Mouse (Mus musculus): ENCODE data around the gene Lat.
A peak's percentile ranks its signal among the peaks of the same experiment; 100 is the strongest.

Lat gene

DNA sequence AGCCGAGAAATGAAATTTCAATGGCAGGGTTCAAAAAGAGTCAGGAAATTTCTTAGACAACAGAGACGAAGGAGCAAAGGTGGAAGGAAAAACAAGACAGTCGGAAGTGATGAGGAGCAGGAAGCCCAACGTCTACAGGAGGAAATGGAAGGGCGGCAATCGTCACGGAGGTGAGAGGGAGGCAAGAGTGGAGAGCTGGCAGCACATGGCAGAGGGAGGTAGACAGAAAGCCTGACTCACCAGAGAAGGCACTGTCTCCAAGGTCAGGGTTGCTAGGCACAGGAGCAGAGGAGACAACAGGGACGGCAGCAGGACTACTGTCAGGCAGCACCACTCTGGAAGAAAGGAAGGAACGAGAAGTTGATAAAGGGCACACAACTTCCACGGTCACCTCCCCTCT, 1.7 kb downstream of the Lat start:
- DNase-seq (ENCODE audit: low spot score in 2 of 2) = no peak

DNA sequence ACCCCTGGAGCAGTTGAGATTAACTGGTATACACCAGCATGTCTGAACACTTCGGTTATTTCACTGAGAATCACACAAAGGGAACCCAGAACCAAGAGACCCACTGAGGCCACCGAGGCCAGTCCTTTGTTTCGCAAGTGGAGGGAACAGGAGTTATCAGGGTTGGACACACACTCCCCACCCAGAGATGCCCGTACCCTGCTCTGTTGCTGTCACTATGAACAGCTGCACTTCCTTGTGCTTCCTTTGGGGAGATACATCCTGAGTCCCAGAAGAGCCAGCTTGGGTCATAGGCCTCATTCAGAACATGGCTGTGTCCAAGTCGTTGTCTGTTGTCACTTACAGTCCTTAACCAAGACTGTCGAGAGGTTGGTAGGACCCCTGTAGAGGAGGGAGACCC, 6.3 kb downstream of the Lat start:
- DNase-seq (ENCODE audit: low spot score in 2 of 2) = no peak

DNA sequence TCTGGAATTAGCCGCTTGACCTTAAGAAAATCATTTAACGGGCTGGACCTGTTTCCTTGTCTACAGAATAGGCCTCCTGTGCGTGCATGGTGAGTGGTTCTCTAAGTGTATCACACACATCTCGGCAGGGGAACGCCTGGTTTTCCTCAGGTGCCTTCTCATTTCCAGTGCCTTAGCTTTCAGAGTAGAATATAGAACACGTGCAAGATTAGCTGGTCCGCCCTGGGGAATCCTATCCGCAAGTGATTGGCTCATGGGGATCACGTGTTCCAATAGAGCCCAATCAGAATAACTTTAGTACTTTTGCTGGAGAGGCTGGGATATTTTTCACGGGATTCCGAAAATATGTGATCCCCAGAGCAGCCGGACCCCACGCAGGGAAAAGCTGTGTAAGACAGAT, 10.3 kb downstream of the Lat start:
- DNase-seq (ENCODE audit: low spot score in 2 of 2) = no peak

DNA sequence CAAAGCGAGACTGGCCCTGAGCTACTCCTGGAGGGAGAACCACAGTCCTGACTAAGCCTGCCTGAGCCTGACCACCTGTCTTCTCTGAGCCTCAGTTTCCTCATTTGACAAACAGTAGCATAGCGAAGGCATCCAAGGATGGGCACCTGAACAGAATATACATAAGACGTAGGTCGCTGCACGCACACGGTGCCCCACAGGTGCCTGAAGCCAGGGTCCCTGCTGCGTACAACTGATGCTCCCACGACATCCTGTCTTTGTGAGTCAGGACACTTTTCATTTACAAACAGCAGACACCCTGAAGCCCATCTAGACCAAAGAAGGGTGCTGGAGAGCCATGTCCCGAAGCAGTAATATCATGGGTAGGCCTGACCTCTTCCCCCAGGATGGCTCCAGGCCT, 11.0 kb downstream of the Lat start:
- no peak for DNase-seq (ENCODE audit: low spot score in 2 of 2)

DNA sequence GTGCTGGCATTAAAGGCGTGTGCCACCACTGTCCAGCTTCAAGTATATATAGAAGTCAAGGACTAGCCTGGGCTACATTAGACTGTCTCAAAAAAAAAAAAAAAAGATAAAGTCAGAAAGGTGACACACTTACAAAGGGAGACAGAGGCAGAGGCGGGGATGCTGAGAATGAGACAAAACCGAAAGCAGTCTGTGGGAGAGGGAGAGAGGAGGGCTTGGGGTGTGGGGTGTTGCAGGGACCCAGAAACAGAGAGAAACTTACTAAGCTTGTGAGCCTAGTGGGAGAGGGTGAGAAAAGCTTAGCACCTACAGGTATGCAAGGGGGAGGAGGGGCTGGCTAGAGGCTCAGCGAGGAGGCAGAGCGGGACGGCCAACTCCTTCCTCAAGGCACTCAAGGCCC, 11.5 kb downstream of the Lat start:
- DNase-seq (ENCODE audit: low spot score in 2 of 2) = no peak

DNA sequence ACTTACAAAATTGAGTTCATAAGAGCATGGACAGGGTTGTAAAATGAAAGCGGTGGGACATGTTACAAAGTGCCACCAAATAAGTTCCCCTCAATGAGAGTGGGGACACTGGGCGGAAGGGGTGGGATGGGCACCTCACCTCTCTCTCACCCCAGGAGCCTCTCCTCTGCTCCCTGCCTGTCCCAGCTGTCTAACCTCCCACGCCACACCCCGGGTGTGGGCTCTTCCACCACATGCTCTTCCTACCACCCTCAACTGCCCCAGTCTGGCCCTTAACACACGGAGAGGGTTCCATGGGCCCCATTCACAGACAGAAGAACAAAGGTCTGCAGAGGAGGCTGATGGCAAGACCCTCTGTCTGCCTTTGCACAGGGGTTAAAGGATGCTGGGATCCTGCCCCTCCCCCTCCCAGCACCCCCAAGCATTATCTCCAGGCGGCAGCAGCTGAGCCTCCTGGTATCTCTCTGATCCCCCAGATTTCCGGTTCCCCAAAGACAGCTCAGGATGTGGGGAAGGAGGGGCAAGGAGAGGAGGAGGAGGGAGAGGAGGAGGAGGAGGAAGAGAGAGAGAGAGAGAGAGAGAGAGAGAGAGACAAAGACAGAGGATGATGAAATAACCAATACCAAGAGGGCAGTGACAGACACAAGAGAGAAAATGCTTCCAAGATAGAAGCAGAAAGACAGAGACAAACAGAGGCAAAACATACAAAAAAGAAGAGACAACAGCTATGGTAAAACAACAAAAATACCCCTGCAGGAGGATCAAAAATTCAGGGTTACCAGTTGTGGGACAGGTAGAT, 12.4 kb downstream of the Lat start:
- no peak for DNase-seq (ENCODE audit: low spot score in 2 of 2)

DNA sequence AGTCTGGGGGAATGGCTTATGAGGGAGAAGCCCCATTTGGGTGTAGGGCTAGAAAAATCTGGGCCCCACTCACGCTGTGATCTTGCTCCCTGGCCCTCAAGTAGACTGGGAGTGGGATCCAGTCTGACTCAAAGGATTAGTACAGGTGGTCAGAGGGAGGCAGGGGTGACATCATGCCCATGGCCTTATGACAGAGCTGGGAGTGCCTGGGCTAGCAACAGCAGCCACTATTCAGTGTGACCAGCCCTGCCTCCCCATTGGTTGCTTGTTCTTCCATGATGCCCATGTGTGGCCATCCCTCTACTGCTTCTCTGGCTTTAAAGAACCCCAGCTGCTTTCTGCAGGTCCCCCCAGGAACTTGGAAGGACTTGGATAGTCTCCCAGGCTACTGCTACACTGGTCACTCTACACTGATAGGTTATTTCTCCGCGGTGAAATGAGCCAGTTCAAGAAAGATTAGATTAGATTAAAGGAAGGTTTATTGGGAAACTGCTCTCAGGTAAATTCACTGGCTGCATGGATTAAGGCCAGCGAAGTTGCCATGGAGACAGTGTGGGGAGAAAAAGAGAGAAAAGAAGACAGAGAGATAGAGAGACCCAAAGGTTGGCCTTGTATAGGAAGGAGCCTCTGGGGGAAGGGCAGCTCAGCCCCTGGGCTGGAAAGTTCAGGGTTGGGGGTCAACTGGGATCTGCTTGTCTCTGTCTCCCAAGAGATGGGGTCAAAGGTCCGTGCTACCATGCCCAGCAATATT, 13.3 kb downstream of the Lat start:
- peak in 1 of 2 experiments; percentile 24 for DNase-seq (ENCODE audit: low spot score in 2 of 2)

DNA sequence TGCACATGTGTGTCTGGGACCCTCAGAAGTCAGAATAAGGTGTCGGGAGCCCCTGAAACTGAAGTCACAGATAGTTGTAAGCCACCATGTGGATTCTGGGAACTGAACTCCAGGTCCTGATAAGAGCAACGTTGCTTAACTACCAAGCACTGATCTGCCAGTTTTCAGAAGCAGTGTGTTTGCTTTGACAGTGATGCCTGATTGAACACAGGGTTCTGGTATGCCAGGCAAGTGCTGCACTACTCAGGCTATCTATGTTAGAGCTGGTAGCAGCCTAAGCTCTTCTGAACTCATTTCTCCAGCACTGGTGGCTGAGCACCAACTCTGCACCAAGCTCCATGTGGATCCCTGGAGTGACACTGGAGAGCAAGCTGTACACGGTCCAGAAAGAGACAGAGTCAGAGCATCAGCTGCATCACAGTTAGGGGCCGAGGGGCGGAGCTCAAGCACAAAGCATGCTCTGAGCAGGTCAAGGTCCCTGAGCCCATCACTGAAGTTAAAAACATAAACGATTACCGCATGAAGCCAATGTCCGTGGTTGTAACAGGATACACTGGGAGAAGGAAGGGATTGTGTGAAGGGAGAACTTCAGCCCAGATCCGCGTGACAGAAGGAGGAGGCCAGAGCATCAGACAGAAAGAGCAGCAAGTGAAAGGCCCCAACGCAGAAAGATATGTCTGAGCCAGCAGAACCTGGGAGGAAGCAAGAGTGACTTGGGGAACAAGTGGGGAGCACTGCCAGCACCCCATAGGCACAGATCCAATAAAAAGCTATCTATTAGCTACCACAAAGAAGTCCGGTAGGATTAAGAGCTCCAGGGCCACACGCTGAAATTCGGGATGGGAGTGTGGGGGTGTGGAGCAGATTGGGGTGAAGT, 14.4 kb downstream of the Lat start:
- DNase-seq (ENCODE audit: low spot score in 2 of 2) = no peak

DNA sequence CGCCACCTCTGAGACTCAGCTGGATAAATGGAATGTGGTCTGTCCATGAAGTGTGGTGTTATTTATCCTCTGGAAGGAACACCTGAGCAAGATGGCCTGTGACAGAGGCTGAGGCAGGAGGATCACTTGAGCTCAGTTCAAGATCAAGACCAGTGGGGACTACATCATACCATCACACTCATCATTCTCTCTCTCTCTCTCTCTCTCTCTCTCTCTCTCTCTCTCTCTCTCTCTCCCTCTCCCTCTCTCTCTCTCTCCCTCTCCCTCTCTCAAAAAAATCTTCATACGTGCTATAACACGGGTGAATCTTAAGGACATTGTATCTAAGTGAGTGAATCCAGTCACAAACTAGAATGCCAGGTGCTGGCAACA, 15.4 kb downstream of the Lat start:
- DNase-seq (ENCODE audit: low spot score in 2 of 2) = no peak

DNA sequence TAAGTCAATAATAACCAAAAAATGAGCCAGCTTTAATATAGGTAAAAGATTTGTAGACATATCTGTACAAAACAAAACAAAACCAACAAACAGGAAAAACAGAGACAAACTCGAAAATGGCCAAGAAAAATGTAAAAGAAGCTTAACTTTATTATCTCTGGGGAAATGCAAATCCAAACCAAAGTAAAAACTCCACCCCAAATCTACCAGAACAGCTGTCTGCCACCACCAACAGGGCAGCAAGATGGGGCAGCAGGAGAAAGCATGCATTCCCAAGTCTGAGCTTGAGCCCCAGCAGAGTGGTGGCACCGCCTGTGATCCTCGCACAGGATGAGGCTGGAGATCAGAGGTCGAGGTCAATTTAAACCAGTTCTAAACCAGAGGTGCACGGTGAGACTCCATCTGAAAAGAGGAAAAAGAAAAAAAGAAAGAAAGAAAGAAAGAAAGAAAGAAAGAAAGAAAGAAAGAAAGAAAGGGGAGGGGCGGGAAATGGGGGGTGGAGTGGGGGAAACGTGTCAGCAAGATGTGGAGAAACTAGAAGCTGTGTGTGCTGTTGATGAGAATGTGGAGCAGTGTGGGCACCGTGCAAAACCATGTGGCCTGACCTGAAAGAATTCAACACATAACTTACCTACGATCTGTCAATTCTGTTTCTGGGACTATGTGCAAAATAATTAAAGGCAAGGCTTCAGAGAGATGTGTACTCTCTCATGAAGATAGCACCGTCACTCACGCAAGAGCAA, 15.9 kb downstream of the Lat start:
- no peak for DNase-seq (ENCODE audit: low spot score in 2 of 2)

DNA sequence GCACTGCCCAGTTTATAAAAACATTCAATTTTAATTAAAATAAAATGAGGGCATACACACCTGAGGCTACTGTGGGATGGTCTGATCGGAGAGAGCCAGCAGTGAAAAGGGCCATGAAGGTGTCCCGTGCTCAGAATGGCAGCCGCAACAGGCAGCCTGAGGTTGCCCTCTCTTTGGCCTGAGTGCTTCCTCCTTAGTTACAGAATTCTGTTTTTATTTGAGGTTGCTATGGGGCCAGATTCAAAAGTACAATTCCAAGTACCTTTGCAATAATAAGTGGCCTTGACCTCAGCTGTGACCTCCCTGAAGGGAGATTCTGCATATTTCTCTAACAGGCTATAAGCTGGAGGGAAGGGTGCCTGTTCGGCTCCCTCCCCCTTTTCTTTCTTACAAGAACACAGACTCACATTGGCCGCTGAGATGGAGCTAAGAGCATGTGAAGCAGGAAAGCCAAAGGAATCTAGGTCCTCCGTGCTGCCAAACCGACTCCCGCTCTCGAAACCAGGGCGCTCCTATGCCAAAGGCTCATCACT, 17.9 kb downstream of the Lat start:
- no peak for DNase-seq (ENCODE audit: low spot score in 2 of 2)

DNA sequence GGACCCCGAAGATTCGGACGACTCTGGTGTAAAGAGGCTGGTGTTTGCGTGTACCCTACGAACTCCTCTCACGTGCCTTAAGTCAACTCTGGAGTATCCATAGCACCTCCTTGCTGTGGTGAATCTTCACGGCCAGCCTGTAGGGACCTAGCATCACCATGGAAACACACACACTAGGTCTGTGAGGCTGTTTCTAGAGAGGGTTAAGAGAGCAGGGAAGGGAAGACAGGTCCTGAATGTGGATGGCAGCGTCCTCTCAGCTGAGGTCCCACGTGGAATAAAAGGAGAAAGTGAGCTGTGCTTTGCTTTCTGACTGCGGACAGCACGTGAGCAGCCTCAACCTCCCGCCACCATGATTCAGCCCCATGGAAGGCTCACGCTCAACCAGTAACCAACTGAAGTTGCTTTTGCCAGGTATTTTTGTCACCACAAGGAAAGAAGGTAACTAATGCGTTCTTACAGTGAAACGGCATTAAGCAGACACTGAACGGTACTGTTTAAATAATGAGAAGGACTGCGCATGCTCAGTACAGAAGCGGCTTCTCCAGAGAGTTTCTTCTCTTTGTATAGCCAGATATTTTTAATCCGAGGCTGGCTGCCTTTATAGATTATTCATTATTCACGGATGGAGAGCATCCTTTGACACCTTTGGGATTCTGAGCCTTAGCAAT, 18.5 kb downstream of the Lat start:
- no peak for DNase-seq (ENCODE audit: low spot score in 2 of 2)

DNA sequence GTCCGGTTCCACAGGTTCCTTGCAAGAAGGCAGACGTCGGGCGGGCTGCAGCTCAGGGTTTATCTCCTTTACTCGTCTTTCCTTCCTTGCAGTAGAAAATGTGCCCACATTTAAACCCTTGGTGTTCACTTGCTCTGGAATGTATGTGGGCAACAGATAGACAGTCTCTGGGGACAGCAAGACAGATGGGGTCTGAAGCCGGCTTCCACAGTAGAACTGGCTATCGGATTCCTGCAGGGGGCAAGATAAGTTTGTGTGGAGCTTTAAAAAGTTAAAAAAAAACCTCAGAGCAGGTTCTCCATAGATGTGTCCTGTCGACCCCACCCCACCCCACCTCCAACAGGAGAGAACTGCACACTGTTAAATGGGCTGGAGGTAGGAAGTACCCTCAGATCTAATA, 21.1 kb downstream of the Lat start:
- DNase-seq (ENCODE audit: low spot score in 2 of 2) = no peak

DNA sequence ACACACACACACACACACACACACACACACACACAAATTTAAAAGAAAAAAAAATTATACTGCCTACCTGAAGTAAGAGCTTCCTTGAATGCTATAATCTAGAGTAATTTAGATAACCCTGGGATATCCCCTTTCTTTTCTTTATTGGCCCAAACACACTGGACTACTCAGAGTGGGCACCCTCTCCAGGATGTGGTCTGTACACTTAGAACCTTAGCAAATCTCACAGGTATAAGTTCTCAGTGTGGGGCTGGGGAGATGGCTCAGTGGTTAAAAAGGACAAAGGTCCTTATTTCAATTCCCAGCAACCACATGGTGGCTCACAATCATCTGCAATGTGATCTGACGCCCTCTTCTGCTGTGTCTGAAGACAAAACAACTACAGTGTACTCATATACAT, 22.3 kb downstream of the Lat start:
- DNase-seq (ENCODE audit: low spot score in 2 of 2) = no peak

DNA sequence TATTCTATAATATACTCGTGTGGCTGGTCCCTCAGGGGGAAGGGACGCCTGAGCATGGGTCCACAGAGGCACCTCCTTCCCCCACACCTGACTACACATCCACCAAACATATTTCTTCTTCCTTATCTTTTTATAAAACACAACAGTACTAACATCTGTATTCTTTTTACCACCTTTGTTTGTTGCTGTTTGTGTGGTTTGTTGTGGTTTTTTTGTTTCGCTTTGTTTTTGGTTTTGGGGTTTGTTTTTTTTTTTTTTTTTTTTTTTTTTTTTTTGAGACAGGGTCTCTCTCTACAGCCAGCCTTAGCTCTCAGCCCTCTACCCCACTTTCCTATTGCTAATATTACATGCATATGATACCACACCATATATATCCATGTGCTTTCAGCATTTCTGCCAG, 23.4 kb downstream of the Lat start:
- DNase-seq (ENCODE audit: low spot score in 2 of 2) = no peak

DNA sequence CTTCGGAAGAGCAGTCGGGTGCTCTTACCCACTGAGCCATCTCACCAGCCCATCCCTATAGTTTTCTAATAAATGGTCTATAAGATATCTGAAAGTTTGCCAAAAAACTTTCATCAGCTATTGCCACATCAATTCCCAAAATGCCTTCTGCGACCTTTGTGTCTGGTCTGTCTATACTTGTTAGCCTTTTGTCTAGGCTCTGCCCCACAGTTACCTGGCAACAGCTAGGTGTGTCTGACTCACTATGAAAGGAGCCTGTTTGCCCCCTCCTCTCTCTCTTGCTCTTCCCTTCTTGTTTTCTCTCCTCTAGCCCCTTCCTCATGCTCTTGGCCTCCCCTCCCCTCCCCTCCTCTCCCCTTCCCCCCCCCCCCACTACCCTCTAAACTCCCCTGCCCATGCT, 23.8 kb downstream of the Lat start:
- no peak for DNase-seq (ENCODE audit: low spot score in 2 of 2)

DNA sequence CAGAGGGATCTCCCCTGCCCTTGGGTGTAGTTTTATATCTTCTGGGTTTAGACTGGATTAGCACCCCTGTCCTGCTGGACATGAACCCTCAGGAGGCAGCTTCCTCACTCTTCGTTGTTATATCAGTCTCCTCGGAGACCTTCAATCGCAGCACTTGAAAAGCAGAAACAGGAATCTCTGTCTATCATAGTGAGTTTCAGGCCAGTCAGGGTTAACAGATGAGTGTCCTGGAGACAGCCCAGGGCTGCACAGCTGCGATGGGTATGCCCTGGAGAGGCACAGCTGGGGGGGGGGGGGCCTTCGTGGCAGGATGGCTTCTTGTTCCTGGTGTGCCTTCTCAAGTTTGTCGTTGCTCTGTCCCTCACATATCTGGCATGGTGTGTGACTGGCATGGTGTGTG, 28.5 kb downstream of the Lat start:
- DNase-seq (ENCODE audit: low spot score in 2 of 2) = no peak

DNA sequence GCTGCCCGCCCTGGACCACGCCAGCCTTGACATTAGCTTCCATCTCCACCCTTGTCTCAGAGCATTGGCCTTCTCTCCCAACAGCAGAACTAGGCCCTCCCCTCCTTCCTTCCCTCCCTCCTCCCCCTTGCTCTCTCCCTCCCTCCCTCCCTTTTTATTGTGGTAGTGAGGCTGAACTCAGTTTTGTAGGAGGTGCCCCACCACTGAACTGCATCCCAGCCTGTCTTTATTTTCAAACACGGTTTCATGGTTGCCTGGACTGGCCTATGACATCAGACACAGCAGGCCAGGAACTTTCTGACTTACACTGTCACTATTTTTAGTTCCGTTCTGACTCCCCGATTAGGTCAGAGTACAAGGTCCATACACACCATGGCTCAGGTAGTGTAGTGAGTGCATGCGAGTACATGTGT, 29.2 kb downstream of the Lat start:
- no peak for DNase-seq (ENCODE audit: low spot score in 2 of 2)

DNA sequence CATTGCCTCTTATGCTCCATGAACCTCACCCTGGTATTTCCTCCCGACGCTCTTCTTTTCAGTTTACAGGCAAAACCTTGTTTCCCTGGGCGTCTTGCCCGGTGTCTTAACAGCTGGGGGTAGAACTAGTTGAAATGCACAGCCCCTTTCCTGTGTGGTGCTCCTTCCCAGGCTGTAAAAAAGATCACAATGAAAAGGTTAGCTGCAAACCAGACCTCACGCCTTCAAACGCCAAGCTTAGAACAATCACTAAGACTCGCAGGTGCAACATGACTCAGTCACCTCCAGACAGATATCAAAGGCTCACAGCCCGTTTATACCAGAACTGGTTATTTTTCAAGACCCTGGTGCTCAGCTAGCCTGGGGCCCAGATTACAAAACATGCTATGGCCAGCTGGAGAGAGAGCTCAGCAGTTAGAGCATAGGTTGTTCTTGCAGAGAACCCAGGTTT, 29.8 kb downstream of the Lat start:
- no peak for DNase-seq (ENCODE audit: low spot score in 2 of 2)

DNA sequence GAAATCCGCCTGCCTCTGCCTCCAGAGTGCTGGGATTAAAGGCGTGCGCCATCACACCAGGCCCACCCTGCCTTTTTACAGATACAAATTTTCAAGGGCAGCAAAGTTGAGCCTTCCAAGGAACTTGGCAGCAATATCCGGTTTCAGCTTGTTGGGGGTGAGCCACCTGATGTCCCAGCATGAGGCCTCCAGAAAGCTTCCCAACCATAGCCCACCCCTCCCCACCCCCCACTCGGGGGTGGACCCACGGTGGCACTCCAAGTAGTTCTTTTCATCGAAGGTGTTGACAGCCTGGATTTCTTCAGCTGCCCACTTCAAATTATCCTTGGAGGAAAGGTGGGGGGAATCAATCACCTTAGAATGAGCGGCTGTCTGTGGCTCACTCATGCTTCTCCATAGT, 30.5 kb downstream of the Lat start:
- DNase-seq (ENCODE audit: low spot score in 2 of 2) = no peak

DNA sequence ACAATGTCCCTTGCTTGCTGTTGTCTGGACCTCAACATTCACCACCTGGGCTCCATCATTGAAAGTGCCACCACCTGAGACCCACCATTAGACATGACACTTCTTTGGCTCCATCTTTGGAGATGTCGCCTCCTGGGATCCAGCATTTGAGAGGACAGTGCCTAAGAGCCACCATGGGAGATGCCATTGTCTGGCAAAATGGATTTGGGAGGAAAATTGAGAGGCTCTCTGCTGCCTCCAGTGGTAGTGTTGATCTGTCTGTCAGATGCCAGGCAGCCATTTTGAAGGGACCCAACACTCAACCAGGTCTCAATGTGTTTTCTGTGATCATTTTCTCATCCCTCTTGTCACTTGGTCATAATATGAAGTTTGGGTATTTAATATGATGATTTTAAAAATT, 33.8 kb downstream of the Lat start:
- DNase-seq (ENCODE audit: low spot score in 2 of 2) = no peak

Measured in frontal cortex, postnatal 36 days (tissue).